In genomic region chr10:84968852-84969704, GRCm38 (mm10) we compare ENCODE assay signal across 9 mouse cellular contexts. TPM values are rescaled to one million over a fixed set of nuclear protein-coding genes. Genes with fewer than 3 reads are reported as not detected.
A peak's percentile ranks its signal among the peaks of the same experiment; 100 is the strongest.
DNase-seq lines count a peak whose midpoint lies in the region; ATAC-seq and TF ChIP-seq lines count a peak whose summit lies in the region.
"Had no signal": no experiment of that assay in that cellular context is flagged by ENCODE, and none has a peak within 500 bp of the region (broad histone marks: within the 10 kb centered on the region; RNA-seq: fewer than 3 reads in every experiment).

No protein-coding gene starts in this region.

- no peak overlapping the region for H3K9ac ChIP-seq in lung, postnatal 0 days (replicated peaks; ENCODE audit: low read depth)
- H3K9ac ChIP-seq in liver, adult 2 months (ENCODE audit: low read depth, low read length), result no peak overlapping the region
- H3K9ac ChIP-seq in stomach, embryonic 15.5 days, result no peak overlapping the region

- no peak overlapping the region for H3K4me2 ChIP-seq in lung, postnatal 0 days (replicated peaks; ENCODE audit: low read depth, low read length)
- H3K4me2 ChIP-seq in stomach, embryonic 15.5 days, result no peak overlapping the region

- 0 out of 2 replicates have a peak, but pooled peaks have one; percentile 39 for TF ChIP-seq EP300 in lung, postnatal 0 days (IDR thresholded peaks at IDR 0.05)

- no peak overlapping the region for H3K27ac ChIP-seq in lung, postnatal 0 days (ENCODE audit: low read length)
- peak overlapping the region; percentile 73 for H3K27ac ChIP-seq in liver, adult 2 months (replicated peaks; ENCODE audit: insufficient read depth, low read depth, low read length)
- H3K27ac ChIP-seq in stomach, embryonic 15.5 days, result peak overlapping the region; percentile 19; the same call in 1 of the 2 replicates
- H3K27ac ChIP-seq: macrophage had no signal

- no peaks in the 10 kb centered on the region for H3K79me2 ChIP-seq in liver, adult 2 months (ENCODE audit: control insufficient read depth, insufficient read depth, low read length)

- H3K4me3 ChIP-seq in lung, postnatal 0 days (ENCODE audit: low read depth, low read length), result no peak overlapping the region
- H3K4me3 ChIP-seq in liver, adult 2 months (ENCODE audit: insufficient read depth, low read depth, low read length), result no peak overlapping the region
- H3K4me3 ChIP-seq in stomach, embryonic 15.5 days (replicated peaks), result no peak overlapping the region

- H3K9me3 ChIP-seq in lung, postnatal 0 days (ENCODE audit: low read length), result no peaks in the 10 kb centered on the region
- H3K9me3 ChIP-seq in stomach, embryonic 15.5 days, result no peaks in the 10 kb centered on the region

- H3K4me1 ChIP-seq in lung, postnatal 0 days (ENCODE audit: insufficient read depth, low read depth, low read length), result peaks cover 7% of the 10 kb centered on the region; the same call in 1 of the 2 replicates
- no peaks in the 10 kb centered on the region for H3K4me1 ChIP-seq in liver, adult 2 months (ENCODE audit: control insufficient read depth, insufficient read depth, low read length)
- no peaks in the 10 kb centered on the region for H3K4me1 ChIP-seq in stomach, embryonic 15.5 days

- WGBS in lung, postnatal 0 days, result 44% methylated on average over 12 of the region's 12 CpGs
- 79% methylated on average over 12 of the region's 12 CpGs for WGBS in liver, adult 2 months
- 47% methylated on average over 12 of the region's 12 CpGs for WGBS in stomach, embryonic 15.5 days

- no peak for TF ChIP-seq POLR2A in liver, adult 2 months (IDR thresholded peaks at IDR 0.05; ENCODE audit: extremely low read depth, insufficient read depth, low read length)

- peak; percentile 41; the same call in 1 of the 2 replicates for ATAC-seq in lung, postnatal 0 days
- ATAC-seq in stomach, embryonic 15.5 days (ENCODE audit: insufficient read depth, low FRiP score, low read depth), result peak; percentile 40; the same call in 1 of the 2 replicates

- H3K36me3 ChIP-seq in lung, postnatal 0 days (ENCODE audit: insufficient read depth, low read length), result peaks cover 8% of the 10 kb centered on the region
- H3K36me3 ChIP-seq in liver, adult 2 months (ENCODE audit: control insufficient read depth, insufficient read depth, low read length), result peaks cover 16% of the 10 kb centered on the region
- H3K36me3 ChIP-seq in stomach, embryonic 15.5 days, result peaks cover 8% of the 10 kb centered on the region

- peak; percentile 19 to 27 for DNase-seq in cerebellum, postnatal 25 days
- no peak for DNase-seq in cerebellum, adult 11 months
- DNase-seq in lung, postnatal 0 days (ENCODE audit: low spot score), result peak; percentile 54
- no peak for DNase-seq in lung, adult 18-20 months
- no peak for DNase-seq in liver, adult 2 months (ENCODE audit: extremely low read depth, low read depth, low spot score)
- no peak for DNase-seq in thymus, postnatal 0 days (ENCODE audit: low spot score)
- DNase-seq in adrenal gland, postnatal 10 days, result no peak

- TF ChIP-seq CTCF in lung, postnatal 0 days (IDR thresholded peaks at IDR 0.05), result peak; percentile 36
- TF ChIP-seq CTCF in liver, adult 2 months (IDR thresholded peaks at IDR 0.05; ENCODE audit: low read depth, low read length), result no peak

- no peaks in the 10 kb centered on the region for H3K27me3 ChIP-seq in lung, postnatal 0 days (replicated peaks; ENCODE audit: insufficient read depth, low read length)
- H3K27me3 ChIP-seq in liver, adult 2 months (ENCODE audit: control insufficient read depth, insufficient read depth, low read length), result no peaks in the 10 kb centered on the region
- no peaks in the 10 kb centered on the region for H3K27me3 ChIP-seq in stomach, embryonic 15.5 days (replicated peaks)

RNA-seq across cellular contexts. Expression of gene Ric8b, which starts 51.7 kb away (rescaled TPM):
- polyA plus RNA-seq in lung, postnatal 0 days (2015; fragmentation: Nextera tagmentation; extraction: Ambion mirVana), result 9.6 and 12.7 TPM in 2 replicates
- 7.1 and 8.7 TPM in 2 replicates for total RNA-seq in liver, adult 2 months (2014; rRNA removed)
- 4.1 and 5.1 TPM in 2 replicates for polyA plus RNA-seq in liver, adult 2 months (2012; rRNA removed)
- polyA plus RNA-seq in stomach, embryonic 15.5 days (2015; fragmentation: Nextera tagmentation; extraction: Ambion mirVana), result 19.2 TPM in 2 replicates
- 8.6 and 8.9 TPM in 2 replicates for polyA plus RNA-seq in thymus, postnatal 0 days (2015; fragmentation: Nextera tagmentation; extraction: Ambion mirVana)
- total RNA-seq in adrenal gland, postnatal 10 days (2021), result 10 to 100 TPM; 26.6 to 31.8 TPM

Comparison
In these comparisons a context has a peak if more than half of its experiments do, and no peak if none do; other contexts are left out.
1. DNase-seq: peak in cerebellum, postnatal 25 days (2 of 2) and lung, postnatal 0 days (single experiment); none in cerebellum, adult 11 months (single experiment), lung, adult 18-20 months (0 of 2), liver, adult 2 months (single experiment), thymus, postnatal 0 days (single experiment) and adrenal gland, postnatal 10 days (single experiment).